ENCODE assay signal across 10 mouse cellular contexts in the genomic region with DNA sequence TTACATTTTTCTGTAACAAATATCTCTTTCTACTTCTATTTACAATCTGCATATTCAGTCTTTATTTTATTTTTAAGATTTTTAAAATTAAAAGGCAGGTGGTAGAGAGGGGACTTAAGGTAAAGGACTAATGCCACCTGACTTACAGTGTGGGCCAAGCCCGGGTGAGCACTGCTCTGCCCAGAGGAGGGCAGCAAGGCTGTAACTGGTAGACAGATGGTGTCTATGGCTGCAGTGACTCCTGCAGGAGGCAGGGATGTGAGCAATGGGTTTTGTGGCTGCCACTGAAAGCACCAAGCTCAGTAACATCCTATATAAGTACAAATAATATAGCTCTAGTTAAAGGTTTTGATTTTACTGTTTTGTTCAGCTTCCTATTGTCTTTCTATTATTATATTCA.
A peak's percentile ranks its signal among the peaks of the same experiment; 100 is the strongest.
DNase-seq lines count a peak whose midpoint lies in the region; ATAC-seq and TF ChIP-seq lines count a peak whose summit lies in the region.
"Had no signal": no experiment of that assay in that cellular context is flagged by ENCODE, and none has a peak within 500 bp of the region (broad histone marks: within the 10 kb centered on the region; RNA-seq: fewer than 3 reads in every experiment).

No protein-coding gene starts in this region.

- TF ChIP-seq EP300 in heart, postnatal 0 days (IDR thresholded peaks at IDR 0.05; ENCODE audit: low read depth) = no peak
- no peak for TF ChIP-seq EP300 in ES-Bruce4 (IDR thresholded peaks at IDR 0.05; ENCODE audit: insufficient read depth, low read depth, low read length)

- H3K9ac ChIP-seq in heart, postnatal 0 days (replicated peaks; ENCODE audit: low read depth, low read length) = no peak overlapping the region
- no peak overlapping the region for H3K9ac ChIP-seq in ES-Bruce4 (ENCODE audit: low read depth, poor library complexity, severe bottlenecking)
- no peak overlapping the region for H3K9ac ChIP-seq in midbrain, embryonic 14.5 days (replicated peaks; ENCODE audit: low read length)

- H3K36me3 ChIP-seq in heart, postnatal 0 days (replicated peaks; ENCODE audit: control insufficient read depth, insufficient read depth, low read length) = no peaks in the 10 kb centered on the region
- H3K36me3 ChIP-seq in ES-Bruce4 (ENCODE audit: control insufficient read depth, insufficient read depth, low read length, poor library complexity, severe bottlenecking) = no peaks in the 10 kb centered on the region
- no peaks in the 10 kb centered on the region for H3K36me3 ChIP-seq in midbrain, embryonic 14.5 days (ENCODE audit: control insufficient read depth, insufficient read depth, low read length)

- no peak overlapping the region for H3K4me2 ChIP-seq in heart, postnatal 0 days (ENCODE audit: low read depth, low read length)
- H3K4me2 ChIP-seq in midbrain, embryonic 14.5 days (ENCODE audit: low read length) = no peak overlapping the region

- ATAC-seq in heart, postnatal 0 days (ENCODE audit: insufficient read depth, low read depth) = no peak
- peak; percentile 70; the same call in 1 of the 2 replicates for ATAC-seq in midbrain, embryonic 14.5 days (ENCODE audit: low FRiP score, low TSS enrichment)

- peak; percentile 49 for TF ChIP-seq CTCF in heart, postnatal 0 days (IDR thresholded peaks at IDR 0.05; ENCODE audit: low read depth)
- TF ChIP-seq CTCF in ES-Bruce4 (IDR thresholded peaks at IDR 0.05; ENCODE audit: low read depth, low read length) = peak; percentile 3
- TF ChIP-seq CTCF in cortical plate, adult 2 months (IDR thresholded peaks at IDR 0.05; ENCODE audit: extremely low read depth, insufficient read depth, low read length) = peak; percentile 39

- TF ChIP-seq POLR2A in ES-Bruce4 (IDR thresholded peaks at IDR 0.05; ENCODE audit: insufficient read depth, low read length) = no peak
- TF ChIP-seq POLR2A in cortical plate, adult 2 months (IDR thresholded peaks at IDR 0.05; ENCODE audit: extremely low read depth, insufficient read depth, low read length) = no peak

- no peaks in the 10 kb centered on the region for H3K9me3 ChIP-seq in heart, postnatal 0 days (replicated peaks; ENCODE audit: control insufficient read depth, low read length)
- no peaks in the 10 kb centered on the region for H3K9me3 ChIP-seq in ES-Bruce4 (replicated peaks; ENCODE audit: control insufficient read depth, insufficient read depth, low read length, poor library complexity, severe bottlenecking)
- H3K9me3 ChIP-seq in midbrain, embryonic 14.5 days (ENCODE audit: control insufficient read depth, low read length) = no peaks in the 10 kb centered on the region

- H3K4me3 ChIP-seq in heart, postnatal 0 days (ENCODE audit: low read depth, low read length) = no peak overlapping the region
- H3K4me3 ChIP-seq in ES-Bruce4 (ENCODE audit: low read depth, low read length) = no peak overlapping the region
- no peak overlapping the region for H3K4me3 ChIP-seq in cortical plate, adult 2 months (ENCODE audit: insufficient read depth, low read length)
- H3K4me3 ChIP-seq in midbrain, embryonic 14.5 days (replicated peaks; ENCODE audit: low read depth, low read length) = no peak overlapping the region

- no peaks in the 10 kb centered on the region for H3K27me3 ChIP-seq in heart, postnatal 0 days (ENCODE audit: control insufficient read depth, insufficient read depth, low read length)
- no peaks in the 10 kb centered on the region for H3K27me3 ChIP-seq in ES-Bruce4 (ENCODE audit: control insufficient read depth, insufficient read depth, low read length, poor library complexity, severe bottlenecking)
- no peaks in the 10 kb centered on the region for H3K27me3 ChIP-seq in midbrain, embryonic 14.5 days (ENCODE audit: control insufficient read depth, insufficient read depth, low read length)

- WGBS in heart, postnatal 0 days = 48% methylated on average over 1 of the region's 1 CpGs
- 67% methylated on average over 1 of the region's 1 CpGs for WGBS in midbrain, embryonic 14.5 days

- no peak overlapping the region for H3K27ac ChIP-seq in heart, postnatal 0 days (ENCODE audit: low read depth)
- no peak overlapping the region for H3K27ac ChIP-seq in ES-Bruce4 (ENCODE audit: insufficient read depth, low read length)
- H3K27ac ChIP-seq in cortical plate, adult 2 months (ENCODE audit: insufficient read depth, low read length) = no peak overlapping the region
- H3K27ac ChIP-seq in midbrain, embryonic 14.5 days (replicated peaks; ENCODE audit: low read depth, low read length) = no peak overlapping the region

- no peak for DNase-seq in heart, postnatal 0 days (ENCODE audit: low spot score)
- DNase-seq in heart, adult 8-10 months (ENCODE audit: low spot score) = no peak
- DNase-seq in midbrain, embryonic 14.5 days = peak; percentile 59
- no peak for DNase-seq in thymus, postnatal 14 days
- DNase-seq in layer of hippocampus, adult 18-20 months (ENCODE audit: low spot score in 2 of 2) = no peak
- DNase-seq in urinary bladder, adult 2 months (ENCODE audit: low spot score) = no peak
- DNase-seq: embryo, embryonic 11 days; kidney, adult 11 months had no signal

- H3K4me1 ChIP-seq in heart, postnatal 0 days (ENCODE audit: control insufficient read depth, insufficient read depth) = no peaks in the 10 kb centered on the region
- no peaks in the 10 kb centered on the region for H3K4me1 ChIP-seq in ES-Bruce4 (ENCODE audit: control insufficient read depth, insufficient read depth, low read length)
- H3K4me1 ChIP-seq in cortical plate, adult 2 months (ENCODE audit: control insufficient read depth, insufficient read depth, low read length) = peaks cover 6% of the 10 kb centered on the region
- peaks cover 7% of the 10 kb centered on the region; the same call in 1 of the 2 replicates for H3K4me1 ChIP-seq in midbrain, embryonic 14.5 days (ENCODE audit: control insufficient read depth, insufficient read depth, low read length)
